Mouse (Mus musculus) hindbrain, embryonic 10.5 days (tissue): ENCODE data around the gene Ctbp1. TPM values are rescaled to one million over a fixed set of nuclear protein-coding genes. Genes with fewer than 3 reads are reported as not detected.

ENCODE experiments used
- DNase-seq: peaks from one replicate; pipeline ENCODE4 v3.0.0-alpha.2; 2017; ENCODE audit warnings: low spot score
- H3K27ac ChIP-seq: fragments of 300-500 bp; sonication (generic); 2 replicates; pipeline ENCODE4 v1.5.1; 2016; ENCODE audit warnings: mild to moderate bottlenecking, moderate library complexity
- H3K27me3 ChIP-seq: fragments of 300-500 bp; sonication (generic); 2 replicates; pipeline ENCODE4 v1.6.1; 2016; ENCODE audit warnings: mild to moderate bottlenecking; ENCODE audit not compliant: poor library complexity, insufficient read depth, severe bottlenecking
- H3K36me3 ChIP-seq: fragments of 300-500 bp; sonication (generic); 2 replicates; pipeline ENCODE4 v1.6.1; 2016; ENCODE audit warnings: mild to moderate bottlenecking, moderate library complexity
- H3K4me1 ChIP-seq: fragments of 300-500 bp; sonication (generic); replicated peaks from 2 replicates; pipeline ENCODE4 v1.6.1; 2016; ENCODE audit warnings: mild to moderate bottlenecking
- H3K4me3 ChIP-seq: fragments of 300-500 bp; sonication (generic); 2 replicates; pipeline ENCODE4 v1.5.1; 2016; ENCODE audit warnings: mild to moderate bottlenecking, moderate library complexity
- H3K9me3 ChIP-seq: fragments of 300-500 bp; sonication (generic); 2 replicates; pipeline ENCODE4 v1.6.1; 2016; ENCODE audit warnings: mild to moderate bottlenecking, moderate library complexity
- WGBS: fragments of 180-500 bp; shearing (Covaris S2); methylation state at CpG from one replicate; pipeline ENCODE4 v1.1.7; 2016; 5-methylcytosine and 5-hydroxymethylcytosine counted together
- polyA plus RNA-seq: library from polyadenylated mRNA; unstranded; fragments of >200 nt; fragmentation: Nextera tagmentation; extraction: Ambion mirVana; gene quantifications from 2 replicates; pipeline ENCODE4 v1.2.1, GENCODE M21; 2016

The Ctbp1 gene
- polyA plus RNA-seq, 1 experiment from 2014 or later = 504 TPM

GRCm38 (mm10) chr5:33202516-33203170 lies 72.2 kb downstream of the Ctbp1 start:
- no peaks in the 10 kb centered on the region for H3K9me3 ChIP-seq
- peaks cover 6% of the 10 kb centered on the region for H3K4me1 ChIP-seq
- no peak for DNase-seq
- 89% methylated on average over 13 of the region's 13 CpGs for WGBS
- no peaks in the 10 kb centered on the region for H3K36me3 ChIP-seq
- no peak overlapping the region for H3K27ac ChIP-seq
- peaks cover 6% of the 10 kb centered on the region; the same call in 1 of the 2 replicates for H3K27me3 ChIP-seq
- no peak overlapping the region for H3K4me3 ChIP-seq

- H3K9me3 ChIP-seq = no peaks in the 10 kb centered on the region
- 71% methylated on average over 13 of the region's 13 CpGs for WGBS
- H3K27ac ChIP-seq = no peak overlapping the region
- H3K4me3 ChIP-seq = no peak overlapping the region
- peaks cover 6% of the 10 kb centered on the region; the same call in 1 of the 2 replicates for H3K27me3 ChIP-seq
- DNase-seq = no peak
- no peaks in the 10 kb centered on the region for H3K36me3 ChIP-seq
- peaks cover 4% of the 10 kb centered on the region for H3K4me1 ChIP-seq
Measured at GRCm38 (mm10) chr5:33201697-33202096, 73.1 kb downstream of the Ctbp1 start.

GRCm38 (mm10) chr5:33200071-33200470 lies 74.7 kb downstream of the Ctbp1 start:
- 72% methylated on average over 1 of the region's 1 CpGs for WGBS
- Histone ChIP-seq H3K4me1 (peaks cover 4% of the 10 kb centered on the region), H3K9me3 (no peaks in the 10 kb centered on the region), H3K27ac (no peak overlapping the region), H3K36me3 (no peaks in the 10 kb centered on the region), H3K27me3 (peaks cover 6% of the 10 kb centered on the region; the same call in 1 of the 2 replicates), H3K4me3 (no peak overlapping the region)
- no peak for DNase-seq

Other genes starting within 250 kb of the Ctbp1 start
- not detected in 2 replicates for gene Slc5a1, start 170.8 kb downstream of the Ctbp1 start, polyA plus RNA-seq
- 3.1 and 4.6 TPM in 2 replicates for gene Spon2, start 56.5 kb downstream of the Ctbp1 start, polyA plus RNA-seq
- 154 and 164 TPM in 2 replicates for gene Maea, start 60.5 kb upstream of the Ctbp1 start, polyA plus RNA-seq
- 6.1 and 6.4 TPM in 2 replicates for gene Uvssa, start 103.6 kb upstream of the Ctbp1 start, polyA plus RNA-seq
- 0.21 TPM in 1 of 2 replicates, not detected in the other for gene Nkx1-1, start 159.0 kb upstream of the Ctbp1 start, polyA plus RNA-seq